Mouse (Mus musculus) right cerebral cortex, postnatal 25 days (tissue): ENCODE results near the gene Ube2l3.

Experiments
- DNase-seq: peaks from one replicate; pipeline ENCODE4 v3.0.0; 2022

Ube2l3 gene

DNA sequence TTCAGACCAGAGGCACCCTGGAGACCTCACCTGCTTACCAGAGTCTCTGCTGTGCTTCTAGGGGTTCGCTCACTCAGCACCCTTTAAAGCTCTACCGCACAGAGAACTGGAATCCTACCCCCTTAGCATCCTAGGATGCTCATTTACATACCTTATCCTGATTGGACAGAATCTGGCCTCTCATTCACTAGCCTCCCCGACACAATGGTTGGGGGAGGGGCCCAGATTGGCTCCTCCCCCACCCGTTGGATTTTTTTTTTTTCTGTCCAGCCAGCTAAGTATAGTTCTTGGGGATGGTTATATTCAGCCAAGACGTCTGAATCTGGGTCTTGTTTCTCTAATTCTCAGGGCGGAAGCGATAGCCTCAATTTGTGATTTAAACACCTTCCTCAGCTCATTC is 58.1 kb downstream of the Ube2l3 start, which contains the start of gene Ydjc:
TSS of gene Ydjc (plus strand) at position 283 of the 400 bp plus-strand sequence.
- no peak for DNase-seq

DNA sequence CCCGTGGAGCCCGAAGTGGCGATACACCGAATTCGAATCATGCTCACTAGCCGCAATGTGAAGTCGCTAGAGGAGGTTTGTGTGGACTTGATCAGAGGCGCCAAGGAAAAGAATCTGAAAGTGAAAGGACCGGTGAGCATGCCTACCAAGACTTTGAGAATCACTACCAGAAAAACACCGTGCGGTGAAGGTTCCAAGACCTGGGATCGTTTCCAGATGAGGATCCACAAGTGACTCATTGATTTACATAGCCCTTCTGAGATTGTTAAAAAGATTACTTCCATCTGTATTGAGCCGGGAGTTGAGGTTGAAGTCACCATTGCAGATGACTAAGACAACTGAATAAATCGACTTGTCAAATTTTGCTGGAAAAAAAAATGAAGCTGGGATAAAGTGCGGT is 65.1 kb downstream of the Ube2l3 start:
- DNase-seq = no peak

DNA sequence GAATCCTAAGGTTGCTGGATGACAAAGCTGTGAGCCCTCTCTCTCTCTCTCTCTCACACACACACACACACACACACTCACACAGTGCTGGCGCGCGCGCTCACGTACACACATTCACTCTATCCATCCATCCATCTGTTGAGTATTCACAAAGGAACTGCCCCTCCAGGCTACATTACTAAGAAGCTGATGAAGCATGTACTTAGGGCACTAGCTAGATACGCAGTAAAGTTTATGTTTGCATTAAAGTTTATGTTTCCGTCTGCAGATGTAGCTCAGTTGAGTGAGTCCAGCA is 69.6 kb downstream of the Ube2l3 start:
- no peak for DNase-seq

DNA sequence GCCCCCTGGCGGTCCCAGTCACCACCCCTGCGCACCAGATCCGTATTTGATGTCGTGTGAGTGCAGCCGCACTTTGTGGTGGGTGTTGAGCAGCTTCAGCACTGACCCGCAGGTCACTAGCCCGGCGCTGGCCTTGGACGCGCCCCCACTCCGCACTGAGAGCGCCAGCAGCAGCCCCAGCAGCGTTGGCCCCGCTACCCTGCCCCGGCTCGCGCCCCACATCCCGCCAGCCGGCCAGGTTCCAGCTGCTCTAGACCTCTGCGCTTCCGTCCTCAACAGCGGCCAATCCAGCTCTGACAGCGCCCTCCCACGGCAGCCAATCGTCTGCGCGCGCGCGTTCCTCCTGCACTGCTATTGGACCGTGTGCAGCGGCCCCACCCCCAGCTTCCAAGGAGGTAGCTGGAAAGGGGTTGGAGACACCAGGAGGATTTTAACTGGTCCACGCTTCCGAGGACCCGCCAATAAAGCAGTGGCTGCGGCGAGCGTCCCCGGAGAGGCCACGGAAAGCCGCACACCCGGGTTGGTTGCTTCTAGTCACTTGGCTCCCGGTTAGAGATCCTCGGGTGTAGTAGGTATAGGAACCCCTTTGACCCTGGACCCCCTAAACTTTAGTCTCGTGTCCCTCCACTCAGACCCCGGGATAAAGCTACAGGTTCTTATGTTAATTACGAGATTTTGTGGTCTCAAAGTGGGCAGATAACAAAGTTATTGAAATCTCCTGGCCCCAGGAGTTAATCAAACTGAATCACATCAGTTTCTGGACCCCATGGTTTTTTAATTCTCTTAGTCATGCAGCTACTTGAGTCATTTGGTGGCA is 70.2 kb downstream of the Ube2l3 start, which contains the start of gene Sdf2l1:
TSS of gene Sdf2l1 (minus strand) at position 295 of the 817 bp plus-strand sequence.
- peak; percentile 98 for DNase-seq

DNA sequence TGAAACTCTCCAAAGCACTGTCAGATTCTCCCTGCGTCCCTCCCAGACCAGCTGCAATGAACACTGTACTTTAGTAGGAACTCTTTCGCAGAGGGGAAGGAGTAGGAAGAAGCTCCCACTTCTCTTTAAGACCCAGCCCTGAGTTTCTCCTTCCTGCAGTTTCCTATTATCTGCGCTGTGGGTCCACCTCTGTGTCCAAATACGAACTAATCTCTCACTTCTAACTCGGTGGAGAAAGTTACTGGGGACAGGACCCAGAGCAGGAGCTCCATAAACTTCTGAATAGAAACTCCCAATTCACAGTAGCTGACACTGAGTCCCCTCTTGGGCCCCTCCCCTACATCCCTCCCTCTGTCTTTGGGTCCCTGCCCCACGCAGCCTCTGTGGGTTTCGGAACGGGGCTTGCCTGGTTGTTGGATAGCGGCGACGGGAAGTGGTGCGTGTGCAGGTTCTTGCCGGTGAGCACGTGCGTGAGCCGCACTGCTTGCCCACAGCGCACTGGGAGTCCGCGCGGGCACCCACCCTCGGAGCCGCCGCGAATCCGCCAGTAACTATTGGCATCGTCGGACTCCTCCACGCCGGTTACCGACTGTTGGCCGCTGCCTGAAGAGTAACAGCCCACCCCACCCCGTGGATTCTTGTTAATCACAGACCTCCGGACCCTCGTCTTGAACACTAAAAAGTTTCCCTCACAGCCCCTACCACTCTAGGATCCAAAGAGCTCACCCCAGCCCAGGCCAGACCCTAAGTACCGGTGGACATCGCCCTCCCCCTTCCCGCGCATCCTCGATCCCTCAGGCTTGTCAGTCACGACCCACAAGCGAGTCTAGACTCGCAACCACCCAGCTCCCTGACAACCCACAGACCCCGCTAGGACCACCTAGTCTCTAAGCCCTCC is 71.0 kb downstream of the Ube2l3 start:
- DNase-seq = peak; percentile 25

DNA sequence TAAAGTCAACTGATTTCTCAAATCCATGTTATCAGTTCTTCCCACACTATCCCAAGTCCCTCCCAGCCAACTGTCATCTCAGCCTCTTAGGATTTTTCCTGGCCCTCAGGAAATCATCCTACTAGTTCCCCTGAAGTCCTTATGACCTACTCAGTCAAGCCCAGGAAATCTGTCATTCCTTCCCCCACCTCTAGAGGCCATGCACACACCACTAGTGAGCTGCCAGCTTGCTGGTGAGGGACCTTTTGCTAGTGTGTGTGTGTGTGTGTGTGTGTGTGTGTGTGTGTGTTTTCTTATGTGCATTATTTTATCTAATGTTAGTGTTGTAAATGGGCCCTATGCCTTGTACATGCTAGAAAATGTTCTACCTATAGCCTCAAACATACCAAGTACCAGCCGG is 75.2 kb downstream of the Ube2l3 start:
- DNase-seq = no peak

DNA sequence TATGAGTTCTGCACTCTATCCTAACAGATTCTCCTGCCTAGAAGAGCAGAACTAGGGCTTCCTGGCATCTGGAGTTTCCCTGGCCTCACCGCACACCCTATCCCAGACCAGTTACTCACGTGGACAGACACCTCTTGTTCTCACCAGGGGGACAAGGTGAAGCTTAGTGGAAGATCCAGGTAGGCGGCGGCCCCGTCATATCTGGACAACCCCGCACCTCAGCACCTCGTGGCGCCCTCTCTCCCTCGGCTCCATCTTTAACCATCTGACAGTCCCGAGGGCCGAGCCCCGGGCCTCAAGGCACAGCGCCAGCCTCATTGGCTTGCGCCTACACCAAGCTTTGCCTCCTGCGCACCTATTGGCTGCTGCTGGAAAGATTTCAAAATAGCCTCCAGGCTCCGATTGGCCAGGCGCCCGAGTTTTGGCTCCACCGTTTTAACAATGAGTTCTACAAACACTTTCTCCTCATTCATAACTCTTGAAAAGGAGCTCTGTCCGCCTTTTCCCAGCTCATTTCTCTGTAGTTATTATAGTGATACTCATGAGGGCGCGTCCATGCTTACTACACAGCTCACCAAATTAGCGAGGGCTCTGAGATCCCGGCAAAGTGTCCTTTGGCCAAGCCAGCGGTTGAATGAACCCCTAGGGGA is 77.5 kb downstream of the Ube2l3 start, which contains the start of gene 2610318N02Rik:
TSS of gene 2610318N02Rik (minus strand) at position 297 of the 650 bp plus-strand sequence.
- DNase-seq = peak; percentile 50

DNA sequence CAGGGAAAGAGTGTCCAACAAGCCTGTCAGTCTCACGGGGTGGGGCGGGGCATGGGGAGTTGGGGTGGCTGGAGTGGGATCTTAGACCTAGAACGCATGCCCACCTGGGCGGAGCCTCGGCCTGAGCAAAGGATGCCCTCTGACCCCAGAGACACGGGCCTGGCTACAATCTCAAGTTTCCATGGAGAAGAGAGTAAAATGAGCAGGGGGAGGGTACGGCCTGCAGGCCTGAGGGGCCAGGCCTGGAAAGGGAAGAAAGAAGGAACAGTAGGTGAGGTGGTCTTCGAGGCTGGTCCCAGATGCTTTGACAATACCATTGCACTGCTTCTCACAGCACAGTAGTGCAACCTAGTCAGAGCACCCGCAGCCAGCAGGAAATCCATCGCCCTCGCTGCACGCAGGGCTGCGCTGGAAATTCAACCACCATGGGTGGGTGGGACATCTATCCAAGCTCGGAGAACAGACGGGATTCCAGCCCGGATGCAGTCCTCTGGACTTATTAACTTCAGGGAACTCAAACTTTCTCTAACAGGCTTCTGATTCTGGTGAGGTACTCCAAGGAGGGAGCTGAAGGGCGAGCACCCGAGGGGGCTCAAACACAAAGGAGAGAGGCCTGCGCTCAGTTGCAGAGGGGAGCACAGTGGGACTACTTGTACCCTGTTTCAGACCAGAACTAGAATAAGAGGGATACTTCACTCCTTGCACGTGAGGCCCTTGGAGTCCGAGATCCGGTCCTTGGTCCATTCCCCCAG is 78.2 kb downstream of the Ube2l3 start:
- no peak for DNase-seq

DNA sequence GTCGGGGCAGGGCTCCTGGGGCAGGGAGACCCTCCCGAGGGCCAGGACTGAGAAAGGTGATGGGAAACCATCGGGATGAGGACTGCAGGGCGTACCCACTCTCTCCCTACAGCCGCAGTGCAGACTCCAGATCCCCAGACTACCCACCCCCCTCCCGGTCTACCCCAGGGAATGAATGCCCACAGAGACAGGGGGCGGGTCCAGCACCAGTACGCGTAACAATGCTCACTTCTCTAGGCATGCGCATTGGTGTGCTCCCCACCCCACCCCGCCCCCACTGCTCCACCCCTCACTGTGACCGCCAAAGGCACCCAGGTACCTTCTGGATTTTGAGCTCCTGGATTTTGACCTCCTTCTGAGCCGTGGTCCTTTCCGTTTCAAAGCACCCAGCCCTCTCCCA is 80.9 kb downstream of the Ube2l3 start:
- DNase-seq = no peak

DNA sequence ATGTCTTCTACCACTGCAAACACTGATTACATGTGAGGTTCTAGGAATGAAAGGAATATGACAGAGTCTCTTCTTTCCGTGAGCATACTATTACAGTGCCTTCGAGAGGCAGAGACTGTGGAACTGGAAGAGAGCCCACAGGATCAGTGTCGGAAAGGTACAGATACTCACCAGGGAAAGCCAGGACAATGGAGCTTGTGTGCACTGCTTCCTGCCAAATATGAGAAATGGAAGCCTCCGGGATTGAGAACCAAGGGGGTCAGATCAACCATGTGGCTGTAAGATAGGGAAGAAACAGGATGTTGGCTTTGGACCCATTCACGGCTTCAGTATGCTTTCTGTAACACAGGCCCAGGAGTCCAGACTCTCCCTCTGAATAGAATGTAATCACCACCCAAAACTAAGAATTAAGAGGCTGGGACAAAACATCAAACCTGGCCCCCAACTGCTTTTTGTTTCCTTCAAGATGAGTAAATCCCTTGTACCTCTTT is 85.1 kb downstream of the Ube2l3 start:
- DNase-seq = no peak

DNA sequence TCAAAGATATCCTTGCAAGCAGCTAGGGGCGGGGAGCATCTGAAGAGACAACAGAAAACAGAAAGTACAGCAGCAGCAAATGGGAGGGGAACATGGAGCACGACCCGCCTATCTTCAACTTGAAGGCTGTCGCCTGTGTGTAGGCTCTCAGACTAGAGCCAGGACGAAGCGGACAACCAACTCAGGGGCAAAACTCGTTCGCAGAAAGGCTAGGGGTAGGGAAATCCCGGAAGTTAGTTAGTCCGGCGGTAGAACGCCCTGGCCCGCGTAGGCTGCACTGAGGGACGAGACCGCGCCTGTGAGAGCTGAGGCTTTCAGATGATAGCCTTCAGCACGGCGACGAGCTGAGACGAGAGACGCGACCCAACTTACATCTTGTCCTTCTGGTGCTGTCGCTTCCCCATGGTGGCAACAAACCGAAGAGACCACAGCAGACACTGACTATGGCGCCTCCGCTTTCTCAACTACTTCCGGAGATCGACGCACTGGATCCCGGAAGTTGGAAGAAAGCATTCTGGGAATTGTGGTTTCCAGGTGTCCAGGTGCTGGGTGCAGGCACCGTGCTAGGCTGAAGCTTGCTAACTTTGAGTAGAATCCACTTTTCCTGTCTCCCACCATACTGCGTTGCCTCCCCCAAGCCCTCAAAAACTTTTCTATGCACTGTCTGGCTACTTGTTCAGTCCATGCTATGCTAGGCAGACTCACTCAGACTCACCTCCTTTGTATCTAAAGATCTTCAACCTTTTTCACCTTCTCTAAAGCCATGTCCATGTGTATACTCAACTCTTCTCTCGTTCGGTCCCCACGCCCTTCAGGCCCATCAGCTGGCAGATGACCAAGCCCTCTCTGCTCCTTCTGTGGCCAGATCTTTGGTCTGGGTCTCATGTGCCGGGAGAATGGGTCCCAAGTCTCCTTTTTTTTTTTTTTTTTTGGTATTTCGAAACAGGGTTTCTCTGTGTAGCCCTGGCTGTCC is 91.4 kb downstream of the Ube2l3 start, which contains the start of gene Ppil2:
TSS of gene Ppil2 (minus strand) at position 487 of the 973 bp plus-strand sequence.
- peak; percentile 70 for DNase-seq

DNA sequence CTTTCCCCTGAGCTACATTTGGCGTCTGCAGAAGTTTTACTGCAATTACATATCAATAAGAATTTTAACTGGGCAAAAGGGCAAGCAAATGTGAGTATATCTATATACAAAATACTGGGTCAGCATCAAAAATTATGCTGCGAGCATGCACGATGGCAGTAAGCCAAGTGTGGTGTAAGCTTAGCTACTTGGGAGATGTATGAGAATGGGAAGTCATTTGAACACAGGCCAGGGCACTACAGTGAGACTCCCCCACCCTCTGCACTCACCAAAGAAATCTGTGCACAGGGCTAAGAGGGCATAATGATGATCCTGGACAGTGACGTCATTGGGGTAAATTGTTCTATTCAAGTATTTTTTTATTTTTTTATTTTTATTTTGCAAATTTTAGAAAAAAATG is 97.8 kb downstream of the Ube2l3 start:
- no peak for DNase-seq

DNA sequence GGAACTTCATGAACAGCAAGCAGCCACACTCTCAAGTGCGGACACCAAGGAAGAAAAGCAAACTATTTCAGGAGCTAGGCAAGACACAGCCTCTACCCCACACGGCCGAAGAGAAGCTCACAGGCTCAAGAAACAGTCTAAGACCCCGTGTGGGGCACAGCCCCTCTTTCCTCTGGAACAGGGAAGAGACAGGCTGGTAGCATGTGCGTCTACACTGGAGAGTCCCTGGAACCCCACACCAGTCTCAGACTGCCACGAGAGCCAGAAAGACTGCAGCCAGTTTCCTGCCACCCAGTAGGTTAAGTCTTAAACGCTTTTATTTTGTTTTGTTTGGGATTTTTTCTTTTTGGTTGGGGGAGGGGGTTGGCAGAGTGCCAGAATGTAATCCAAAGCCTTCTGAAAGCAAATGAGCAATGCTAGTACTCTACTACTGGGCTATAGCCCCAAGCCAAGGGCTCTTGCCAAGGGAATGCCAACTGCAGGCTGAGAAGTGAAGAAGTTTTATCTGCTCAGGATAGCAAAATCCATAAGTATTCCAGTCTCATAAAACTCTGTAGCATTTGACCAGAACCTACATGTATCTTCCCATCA is 99.7 kb downstream of the Ube2l3 start:
- DNase-seq = no peak
